Mouse (Mus musculus): ENCODE data around the gene Nrp1. TPM values are rescaled to one million over a fixed set of nuclear protein-coding genes. Genes with fewer than 3 reads are reported as not detected.

Nrp1 gene
- polyA plus RNA-seq, 1 experiment from 2014 or later: 29.1 TPM

DNA sequence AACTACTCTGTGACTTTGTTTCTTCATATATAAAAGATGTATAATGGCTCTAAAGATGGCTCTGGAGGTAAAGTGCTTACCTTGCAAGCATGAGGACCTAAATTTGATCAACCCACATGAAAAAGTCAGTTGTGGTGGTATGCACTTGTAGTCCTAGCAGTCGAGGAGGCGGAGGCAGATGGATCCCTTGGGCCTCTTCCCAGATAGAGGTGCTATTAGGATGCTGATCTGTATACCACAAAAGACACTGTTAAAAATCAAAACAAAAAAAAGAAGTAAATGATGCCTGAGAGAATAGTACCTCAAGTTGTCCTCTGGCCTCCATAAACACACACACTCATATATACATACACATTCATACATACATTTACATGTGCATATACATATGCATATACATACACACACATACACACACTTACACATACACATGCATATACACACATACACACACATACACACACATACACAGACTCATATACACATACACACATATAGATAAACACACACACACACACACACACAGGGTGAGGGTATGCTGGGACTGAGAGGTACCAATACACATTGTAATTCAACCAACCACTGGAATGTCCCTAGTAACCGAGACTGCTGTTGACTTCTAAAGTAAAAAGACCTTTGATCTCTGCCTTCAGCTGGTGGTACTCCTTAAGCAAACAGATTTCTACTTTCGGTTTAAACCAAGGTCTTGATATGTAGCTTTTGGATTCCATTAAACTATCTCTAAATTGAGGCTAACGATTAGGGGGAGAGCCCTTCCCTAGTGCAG, 115.2 kb downstream of the Nrp1 start:
- Histone ChIP-seq H3K4me2 (replicated peaks; ENCODE audit: low read depth, low read length) (no peak overlapping the region), H3K4me3 (ENCODE audit: low read depth, low read length) (no peak overlapping the region), H3K9ac (ENCODE audit: low read depth, low read length) (no peak overlapping the region), H3K36me3 (ENCODE audit: control insufficient read depth, insufficient read depth, low read length) (no peaks in the 10 kb centered on the region), H3K27me3 (ENCODE audit: control insufficient read depth, insufficient read depth, low read length) (no peaks in the 10 kb centered on the region), H3K27ac (ENCODE audit: low read depth, low read length) (no peak overlapping the region), H3K9me3 (ENCODE audit: control insufficient read depth, low read length) (no peaks in the 10 kb centered on the region), H3K4me1 (replicated peaks; ENCODE audit: control insufficient read depth, insufficient read depth, low read length) (no peaks in the 10 kb centered on the region)
- DNase-seq (ENCODE audit: low spot score) (no peak), ATAC-seq (ENCODE audit: low FRiP score) (no peak)
- WGBS: 81% methylated on average over 5 of the region's 5 CpGs

DNA sequence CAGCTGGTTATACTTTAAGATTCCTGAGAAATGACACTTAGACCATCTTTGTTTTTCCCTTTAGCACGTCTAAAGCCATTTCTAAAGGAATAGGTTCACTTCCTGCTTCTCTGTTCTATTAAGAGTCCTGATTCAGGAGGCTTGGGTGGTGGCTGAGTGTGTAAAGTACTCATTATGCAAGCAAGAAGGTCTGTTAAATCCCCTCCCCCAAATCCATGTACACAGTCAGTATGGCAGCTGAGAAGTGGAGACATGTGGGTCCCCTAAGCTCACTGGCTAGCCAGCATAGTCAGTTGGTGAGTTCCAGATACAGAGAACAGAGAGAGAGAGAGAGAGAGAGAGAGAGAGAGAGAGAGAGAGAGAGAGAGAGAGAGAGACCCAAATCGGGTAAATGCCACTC, 116.2 kb downstream of the Nrp1 start:
- H3K36me3 ChIP-seq (ENCODE audit: control insufficient read depth, insufficient read depth, low read length): no peaks in the 10 kb centered on the region
- H3K27ac ChIP-seq (ENCODE audit: low read depth, low read length): no peak overlapping the region
- ATAC-seq (ENCODE audit: low FRiP score) (no peak), DNase-seq (ENCODE audit: low spot score) (no peak)
- no peak overlapping the region for H3K9ac ChIP-seq (ENCODE audit: low read depth, low read length)
- H3K4me1 ChIP-seq (replicated peaks; ENCODE audit: control insufficient read depth, insufficient read depth, low read length): no peaks in the 10 kb centered on the region
- no peak overlapping the region for H3K4me3 ChIP-seq (ENCODE audit: low read depth, low read length)
- no peaks in the 10 kb centered on the region for H3K9me3 ChIP-seq (ENCODE audit: control insufficient read depth, low read length)
- 66% methylated on average over 2 of the region's 2 CpGs for WGBS
- H3K4me2 ChIP-seq (replicated peaks; ENCODE audit: low read depth, low read length): no peak overlapping the region
- no peaks in the 10 kb centered on the region for H3K27me3 ChIP-seq (ENCODE audit: control insufficient read depth, insufficient read depth, low read length)

DNA sequence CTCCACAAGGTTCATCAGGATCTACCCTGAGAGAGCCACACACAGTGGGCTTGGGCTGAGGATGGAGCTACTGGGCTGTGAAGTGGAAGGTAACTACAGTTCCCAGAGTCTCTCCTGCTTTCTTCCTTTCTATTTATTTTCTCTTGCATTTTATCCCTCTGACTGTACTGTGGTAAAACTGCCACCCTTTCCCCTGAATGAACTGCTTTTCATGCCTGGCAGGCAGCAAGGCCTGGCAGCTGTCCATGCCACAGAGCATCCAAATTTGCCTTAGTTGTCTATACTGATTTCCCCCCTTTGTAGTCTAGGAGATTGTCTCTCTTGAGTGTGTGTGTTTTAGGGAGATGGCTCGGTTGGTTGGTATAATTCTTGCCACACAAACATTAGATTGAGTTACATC, 117.8 kb downstream of the Nrp1 start:
- DNase-seq (ENCODE audit: low spot score): no peak
- H3K4me1 ChIP-seq (replicated peaks; ENCODE audit: control insufficient read depth, insufficient read depth, low read length): no peaks in the 10 kb centered on the region
- H3K9me3 ChIP-seq (ENCODE audit: control insufficient read depth, low read length): no peaks in the 10 kb centered on the region
- 87% methylated on average over 1 of the region's 1 CpGs for WGBS
- H3K36me3 ChIP-seq (ENCODE audit: control insufficient read depth, insufficient read depth, low read length): no peaks in the 10 kb centered on the region
- H3K4me2 ChIP-seq (replicated peaks; ENCODE audit: low read depth, low read length): no peak overlapping the region
- no peaks in the 10 kb centered on the region for H3K27me3 ChIP-seq (ENCODE audit: control insufficient read depth, insufficient read depth, low read length)
- H3K4me3 ChIP-seq (ENCODE audit: low read depth, low read length): no peak overlapping the region
- no peak overlapping the region for H3K27ac ChIP-seq (ENCODE audit: low read depth, low read length)
- ATAC-seq (ENCODE audit: low FRiP score): no peak
- H3K9ac ChIP-seq (ENCODE audit: low read depth, low read length): no peak overlapping the region

DNA sequence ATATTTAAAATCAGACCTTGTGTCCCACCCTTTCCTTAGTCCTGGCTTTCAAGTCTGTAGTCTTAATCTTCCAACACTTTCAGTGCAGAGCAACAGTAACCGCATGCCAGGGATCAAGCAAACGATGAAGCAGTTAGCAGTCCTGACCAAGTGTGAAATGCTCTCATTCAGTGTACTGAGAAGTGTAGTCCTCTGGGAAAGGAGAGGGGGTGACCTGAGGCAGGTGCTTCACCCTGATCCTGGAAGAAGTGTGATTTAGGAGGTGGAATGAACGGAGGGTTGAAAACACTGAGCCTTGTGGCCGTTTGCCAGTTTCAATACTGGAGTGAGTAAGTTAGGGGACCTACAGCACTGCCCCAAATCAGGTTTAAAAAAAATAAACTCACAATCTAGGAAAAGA, 119.6 kb downstream of the Nrp1 start:
- DNase-seq (ENCODE audit: low spot score): no peak
- Histone ChIP-seq H3K27ac (ENCODE audit: low read depth, low read length) (no peak overlapping the region), H3K27me3 (ENCODE audit: control insufficient read depth, insufficient read depth, low read length) (no peaks in the 10 kb centered on the region), H3K4me3 (ENCODE audit: low read depth, low read length) (no peak overlapping the region), H3K4me2 (replicated peaks; ENCODE audit: low read depth, low read length) (no peak overlapping the region), H3K36me3 (ENCODE audit: control insufficient read depth, insufficient read depth, low read length) (no peaks in the 10 kb centered on the region), H3K9me3 (ENCODE audit: control insufficient read depth, low read length) (no peaks in the 10 kb centered on the region), H3K9ac (ENCODE audit: low read depth, low read length) (no peak overlapping the region), H3K4me1 (replicated peaks; ENCODE audit: control insufficient read depth, insufficient read depth, low read length) (no peaks in the 10 kb centered on the region)
- no peak for ATAC-seq (ENCODE audit: low FRiP score)
- 87% methylated on average over 4 of the region's 4 CpGs for WGBS

DNA sequence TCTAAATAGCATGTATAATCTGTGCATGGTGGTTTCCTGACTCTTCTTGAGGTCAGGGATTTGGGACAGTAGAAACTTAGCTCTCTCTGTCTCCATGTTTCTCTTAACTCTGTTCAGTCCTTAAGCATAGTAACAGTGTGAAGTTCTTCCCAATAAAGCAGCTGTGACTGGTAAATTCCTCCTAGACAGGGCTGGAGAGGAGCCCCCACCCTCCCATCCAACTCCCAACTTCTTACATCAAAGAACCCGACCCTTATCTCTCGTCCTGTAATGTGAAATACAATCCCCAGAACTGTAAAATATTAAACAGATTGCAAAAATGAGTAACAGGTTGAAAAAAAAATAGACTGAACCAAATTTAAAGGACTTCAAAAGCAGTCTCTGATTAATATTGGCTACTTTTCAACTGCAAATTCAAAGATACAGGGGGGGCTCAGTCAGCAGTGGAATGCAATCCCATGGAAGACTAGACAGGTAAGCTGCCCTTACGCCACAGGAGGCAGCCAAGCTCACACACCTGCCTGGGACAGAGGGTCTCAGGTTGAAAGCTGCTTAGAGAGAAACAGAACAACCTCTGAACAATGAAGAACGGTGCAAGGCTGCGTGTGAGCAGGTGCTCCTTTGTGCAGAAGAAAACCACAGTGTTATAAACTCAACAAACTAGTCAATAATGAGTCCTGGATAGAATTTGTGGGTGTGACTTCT, 121.1 kb downstream of the Nrp1 start:
- 83% methylated on average over 5 of the region's 5 CpGs for WGBS
- H3K9me3 ChIP-seq (ENCODE audit: control insufficient read depth, low read length): no peaks in the 10 kb centered on the region
- no peak for ATAC-seq (ENCODE audit: low FRiP score)

DNA sequence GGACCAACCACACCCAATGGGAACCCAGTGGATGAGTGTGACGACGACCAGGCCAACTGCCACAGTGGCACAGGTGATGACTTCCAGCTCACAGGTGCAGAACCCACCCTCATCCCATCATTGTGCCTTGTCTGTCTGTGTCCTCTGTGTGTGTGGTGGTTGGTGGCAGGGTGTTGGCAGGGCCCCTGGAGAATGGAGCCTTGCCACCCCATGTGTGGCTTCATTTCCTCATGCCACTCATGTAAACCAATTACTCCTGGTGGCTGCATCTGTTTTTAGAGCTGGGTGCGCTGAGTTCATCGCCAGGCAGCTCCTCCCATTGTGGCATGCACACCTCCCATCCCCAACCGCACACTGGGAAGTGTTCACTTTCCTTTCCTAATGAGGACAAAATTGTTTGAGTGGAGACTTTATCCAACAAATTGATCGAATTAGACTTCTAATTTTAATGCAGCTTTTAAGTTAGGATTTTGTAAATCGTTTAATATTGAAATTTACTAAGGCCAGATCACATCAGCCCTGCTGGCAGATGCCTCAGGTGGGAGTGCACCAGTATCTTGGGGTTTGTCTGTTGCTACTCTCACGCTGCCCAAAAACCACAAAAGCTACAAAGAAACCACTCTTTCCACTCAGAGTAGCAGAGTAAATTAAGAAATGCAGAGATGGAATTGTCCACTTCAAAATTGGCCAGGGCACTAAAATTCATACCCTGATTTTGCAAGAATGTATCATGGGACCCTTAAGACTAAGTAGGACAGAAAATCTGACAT, 122.7 kb downstream of the Nrp1 start:
- H3K27ac ChIP-seq (ENCODE audit: low read depth, low read length): no peak overlapping the region
- no peak overlapping the region for H3K9ac ChIP-seq (ENCODE audit: low read depth, low read length)
- no peak for ATAC-seq (ENCODE audit: low FRiP score)
- 89% methylated on average over 8 of the region's 8 CpGs for WGBS
- H3K36me3 ChIP-seq (ENCODE audit: control insufficient read depth, insufficient read depth, low read length): no peaks in the 10 kb centered on the region
- H3K9me3 ChIP-seq (ENCODE audit: control insufficient read depth, low read length): no peaks in the 10 kb centered on the region
- H3K4me2 ChIP-seq (replicated peaks; ENCODE audit: low read depth, low read length): no peak overlapping the region
- H3K27me3 ChIP-seq (ENCODE audit: control insufficient read depth, insufficient read depth, low read length): no peaks in the 10 kb centered on the region
- no peaks in the 10 kb centered on the region for H3K4me1 ChIP-seq (replicated peaks; ENCODE audit: control insufficient read depth, insufficient read depth, low read length)
- no peak for DNase-seq (ENCODE audit: low spot score)
- no peak overlapping the region for H3K4me3 ChIP-seq (ENCODE audit: low read depth, low read length)

More for the DNA sequence above, 121.1 kb downstream of the Nrp1 start:
- Histone ChIP-seq H3K36me3 (ENCODE audit: control insufficient read depth, insufficient read depth, low read length) (no peaks in the 10 kb centered on the region), H3K27ac (ENCODE audit: low read depth, low read length) (no peak overlapping the region), H3K4me1 (replicated peaks; ENCODE audit: control insufficient read depth, insufficient read depth, low read length) (no peaks in the 10 kb centered on the region), H3K9ac (ENCODE audit: low read depth, low read length) (no peak overlapping the region), H3K4me3 (ENCODE audit: low read depth, low read length) (no peak overlapping the region), H3K4me2 (replicated peaks; ENCODE audit: low read depth, low read length) (no peak overlapping the region), H3K27me3 (ENCODE audit: control insufficient read depth, insufficient read depth, low read length) (no peaks in the 10 kb centered on the region)
- DNase-seq (ENCODE audit: low spot score): no peak

DNA sequence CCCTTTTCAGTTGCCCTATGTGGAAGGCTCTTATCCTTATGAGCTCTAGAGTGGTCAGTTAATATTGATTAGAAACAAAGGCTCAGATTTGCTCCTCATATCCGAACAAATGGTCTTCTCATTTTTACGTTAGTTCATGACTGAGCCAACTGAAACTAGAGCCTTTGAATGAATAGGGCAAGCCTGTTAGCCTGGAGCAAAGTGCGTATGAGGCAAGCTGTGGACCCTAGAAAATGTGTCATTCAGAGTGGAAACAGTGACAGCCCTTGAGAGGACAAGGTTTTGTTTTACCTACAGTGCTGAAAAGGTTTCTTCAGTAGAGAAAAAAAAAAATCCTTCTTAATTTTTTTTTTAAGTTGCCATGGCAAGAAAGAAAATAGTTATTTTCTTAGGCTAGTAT, 124.9 kb downstream of the Nrp1 start:
- no peaks in the 10 kb centered on the region for H3K27me3 ChIP-seq (ENCODE audit: control insufficient read depth, insufficient read depth, low read length)
- no peak overlapping the region for H3K4me2 ChIP-seq (replicated peaks; ENCODE audit: low read depth, low read length)
- H3K27ac ChIP-seq (ENCODE audit: low read depth, low read length): no peak overlapping the region
- H3K9ac ChIP-seq (ENCODE audit: low read depth, low read length): no peak overlapping the region
- whole genome bisulfite sequencing: 87% methylated on average over 3 of the region's 3 CpGs
- no peak overlapping the region for H3K4me3 ChIP-seq (ENCODE audit: low read depth, low read length)
- ATAC-seq (ENCODE audit: low FRiP score) (no peak), DNase-seq (ENCODE audit: low spot score) (no peak)
- peaks cover 5% of the 10 kb centered on the region; the same call in 1 of the 2 replicates for H3K4me1 ChIP-seq (replicated peaks; ENCODE audit: control insufficient read depth, insufficient read depth, low read length)
- H3K9me3 ChIP-seq (ENCODE audit: control insufficient read depth, low read length): no peaks in the 10 kb centered on the region
- no peaks in the 10 kb centered on the region for H3K36me3 ChIP-seq (ENCODE audit: control insufficient read depth, insufficient read depth, low read length)

DNA sequence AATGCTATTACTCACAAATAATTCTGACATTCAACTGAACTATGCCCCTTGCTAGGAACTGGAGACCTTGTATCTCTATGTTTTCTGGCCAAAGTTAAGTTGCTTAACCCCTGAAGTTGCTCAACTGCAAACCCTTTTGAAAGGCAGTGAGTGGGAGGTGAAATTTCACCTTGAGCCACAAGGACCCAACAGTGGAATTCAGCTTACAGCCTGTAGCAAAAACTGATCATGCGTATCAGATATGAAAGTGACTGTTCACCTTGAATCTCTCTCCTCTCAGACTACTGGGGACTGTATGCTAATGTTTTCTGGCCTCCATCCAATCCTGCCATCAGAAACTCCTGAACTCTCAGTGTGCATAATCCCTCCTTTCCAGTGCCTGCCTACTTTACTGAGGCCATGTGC, 126.3 kb downstream of the Nrp1 start:
- H3K27ac ChIP-seq (ENCODE audit: low read depth, low read length): no peak overlapping the region
- H3K4me1 ChIP-seq (replicated peaks; ENCODE audit: control insufficient read depth, insufficient read depth, low read length): peaks cover 5% of the 10 kb centered on the region; the same call in 1 of the 2 replicates
- ATAC-seq (ENCODE audit: low FRiP score) (no peak), DNase-seq (ENCODE audit: low spot score) (no peak)
- no peaks in the 10 kb centered on the region for H3K9me3 ChIP-seq (ENCODE audit: control insufficient read depth, low read length)
- H3K9ac ChIP-seq (ENCODE audit: low read depth, low read length): no peak overlapping the region
- no peaks in the 10 kb centered on the region for H3K36me3 ChIP-seq (ENCODE audit: control insufficient read depth, insufficient read depth, low read length)
- no peak overlapping the region for H3K4me2 ChIP-seq (replicated peaks; ENCODE audit: low read depth, low read length)
- 81% methylated on average over 1 of the region's 1 CpGs for WGBS
- H3K27me3 ChIP-seq (ENCODE audit: control insufficient read depth, insufficient read depth, low read length): no peaks in the 10 kb centered on the region
- H3K4me3 ChIP-seq (ENCODE audit: low read depth, low read length): no peak overlapping the region

Data from hindbrain, embryonic 11.5 days (tissue).